Mouse (Mus musculus) midbrain, embryonic 12.5 days (tissue): Measurements from ENCODE around the gene Ostn. TPM values are rescaled to one million over a fixed set of nuclear protein-coding genes. Genes with fewer than 3 reads are reported as not detected.

ENCODE experiments used
- ATAC-seq: fragments of 200-750 bp; cut with Nextera tagmentation; 2 replicates; pipeline ENCODE4 v1.8.0; 2017; ENCODE audit warnings: low read depth, moderate TSS enrichment, moderate library complexity; ENCODE audit not compliant: low FRiP score
- H3K27ac ChIP-seq: fragments of 300-500 bp; sonication (generic); replicated peaks from 2 replicates; pipeline ENCODE4 v1.5.1; 2016; ENCODE audit warnings: mild to moderate bottlenecking
- H3K27me3 ChIP-seq: fragments of 300-500 bp; sonication (generic); 2 replicates; pipeline ENCODE4 v1.6.1; 2016; ENCODE audit warnings: mild to moderate bottlenecking
- H3K36me3 ChIP-seq: fragments of 300-500 bp; sonication (generic); 2 replicates; pipeline ENCODE4 v1.6.1; 2016
- H3K4me1 ChIP-seq: fragments of 300-500 bp; sonication (generic); 2 replicates; pipeline ENCODE4 v1.6.1; 2016
- H3K4me2 ChIP-seq: fragments of 300-500 bp; sonication (generic); replicated peaks from 2 replicates; pipeline ENCODE4 v1.6.1; 2016; ENCODE audit warnings: mild to moderate bottlenecking, moderate library complexity
- H3K4me3 ChIP-seq: fragments of 300-500 bp; sonication (generic); 2 replicates; pipeline ENCODE4 v1.5.1; 2016; ENCODE audit warnings: mild to moderate bottlenecking
- H3K9ac ChIP-seq: fragments of 300-500 bp; sonication (generic); replicated peaks from 2 replicates; pipeline ENCODE4 v1.6.1; 2016; ENCODE audit warnings: mild to moderate bottlenecking, moderate library complexity
- H3K9me3 ChIP-seq: fragments of 300-500 bp; sonication (generic); 2 replicates; pipeline ENCODE4 v1.6.1; 2016; ENCODE audit warnings: mild to moderate bottlenecking
- WGBS: fragments of 180-500 bp; shearing (Covaris S2); methylation state at CpG from one replicate; pipeline ENCODE4 v1.1.7; 2016; 5-methylcytosine and 5-hydroxymethylcytosine counted together
- polyA plus RNA-seq: library from polyadenylated mRNA; unstranded; fragments of >200 nt; fragmentation: Nextera tagmentation; extraction: Ambion mirVana; gene quantifications from 2 replicates; pipeline ENCODE4 v1.2.1, GENCODE M21; 2016

The Ostn gene
- polyA plus RNA-seq, 1 experiment from 2014 or later: not detected

GRCm38 (mm10) chr16:27360059-27360458, 52.8 kb downstream of the Ostn start:
- Histone ChIP-seq H3K4me1 (no peaks in the 10 kb centered on the region), H3K36me3 (no peaks in the 10 kb centered on the region), H3K9ac (no peak overlapping the region), H3K27ac (no peak overlapping the region), H3K4me3 (no peak overlapping the region), H3K4me2 (no peak overlapping the region), H3K27me3 (no peaks in the 10 kb centered on the region), H3K9me3 (no peaks in the 10 kb centered on the region)
- ATAC-seq: no peak
- 91% methylated on average over 1 of the region's 1 CpGs for WGBS

- Histone ChIP-seq H3K4me2 (no peak within 1 kb of the TSS), H3K4me1 (no peaks in the 10 kb centered on the region), H3K36me3 (no peaks in the 10 kb centered on the region), H3K27me3 (no peaks in the 10 kb centered on the region), H3K9ac (no peak within 1 kb of the TSS), H3K9me3 (no peaks in the 10 kb centered on the region), H3K27ac (no peak within 1 kb of the TSS), H3K4me3 (no peak within 1 kb of the TSS)
- no peak for ATAC-seq
- WGBS: 86% methylated on average over 8 of the region's 8 CpGs
Observed at GRCm38 (mm10) chr16:27370191-27370590, 62.9 kb downstream of the Ostn start, which contains the start of gene Uts2b. TSS of gene Uts2b (minus strand) at chr16:27370239.

- Histone ChIP-seq H3K36me3 (no peaks in the 10 kb centered on the region), H3K4me2 (no peak overlapping the region), H3K9ac (no peak overlapping the region), H3K9me3 (no peaks in the 10 kb centered on the region), H3K4me1 (no peaks in the 10 kb centered on the region), H3K27me3 (no peaks in the 10 kb centered on the region), H3K4me3 (no peak overlapping the region), H3K27ac (no peak overlapping the region)
- WGBS: 83% methylated on average over 2 of the region's 2 CpGs
- no peak for ATAC-seq
Observed at GRCm38 (mm10) chr16:27370700-27371099, 63.4 kb downstream of the Ostn start.

- no peaks in the 10 kb centered on the region for H3K27me3 ChIP-seq
- H3K9ac ChIP-seq: no peak overlapping the region
- no peaks in the 10 kb centered on the region for H3K36me3 ChIP-seq
- whole genome bisulfite sequencing: 65% methylated on average over 3 of the region's 3 CpGs
- ATAC-seq: no peak
- H3K9me3 ChIP-seq: no peaks in the 10 kb centered on the region
- no peak overlapping the region for H3K4me3 ChIP-seq
- H3K27ac ChIP-seq: no peak overlapping the region
- no peak overlapping the region for H3K4me2 ChIP-seq
- no peaks in the 10 kb centered on the region for H3K4me1 ChIP-seq
Observed at GRCm38 (mm10) chr16:27374139-27374538, 66.8 kb downstream of the Ostn start.

- H3K9ac ChIP-seq: no peak overlapping the region
- H3K4me2 ChIP-seq: no peak overlapping the region
- no peaks in the 10 kb centered on the region for H3K4me1 ChIP-seq
- no peak overlapping the region for H3K27ac ChIP-seq
- H3K4me3 ChIP-seq: no peak overlapping the region
- H3K36me3 ChIP-seq: no peaks in the 10 kb centered on the region
- H3K27me3 ChIP-seq: no peaks in the 10 kb centered on the region
- no peak for ATAC-seq
- WGBS: 92% methylated on average over 2 of the region's 2 CpGs
- no peaks in the 10 kb centered on the region for H3K9me3 ChIP-seq
Observed at GRCm38 (mm10) chr16:27375318-27375717, 68.0 kb downstream of the Ostn start.

- Histone ChIP-seq H3K4me3 (no peak overlapping the region), H3K27me3 (no peaks in the 10 kb centered on the region), H3K36me3 (no peaks in the 10 kb centered on the region), H3K9me3 (no peaks in the 10 kb centered on the region), H3K4me1 (no peaks in the 10 kb centered on the region), H3K9ac (no peak overlapping the region), H3K4me2 (no peak overlapping the region), H3K27ac (no peak overlapping the region)
- ATAC-seq: no peak
Observed at GRCm38 (mm10) chr16:27376556-27376955, 69.3 kb downstream of the Ostn start.

- Histone ChIP-seq H3K36me3 (no peaks in the 10 kb centered on the region), H3K9ac (no peak overlapping the region), H3K4me1 (no peaks in the 10 kb centered on the region), H3K9me3 (no peaks in the 10 kb centered on the region), H3K4me3 (no peak overlapping the region), H3K27ac (no peak overlapping the region), H3K4me2 (no peak overlapping the region), H3K27me3 (no peaks in the 10 kb centered on the region)
- WGBS: 89% methylated on average over 4 of the region's 4 CpGs
- no peak for ATAC-seq
Observed at GRCm38 (mm10) chr16:27382217-27382616, 74.9 kb downstream of the Ostn start.

GRCm38 (mm10) chr16:27384893-27385603, 77.8 kb downstream of the Ostn start:
- 68% methylated on average over 4 of the region's 4 CpGs for WGBS

GRCm38 (mm10) chr16:27385649-27386048, 78.4 kb downstream of the Ostn start:
- 82% methylated on average over 1 of the region's 1 CpGs for WGBS
- no peak for ATAC-seq
- H3K4me2 ChIP-seq: no peak overlapping the region

More at GRCm38 (mm10) chr16:27384893-27385603, 77.8 kb downstream of the Ostn start:
- ATAC-seq: no peak
- H3K27me3 ChIP-seq: no peaks in the 10 kb centered on the region
- no peaks in the 10 kb centered on the region for H3K9me3 ChIP-seq
- H3K9ac ChIP-seq: no peak overlapping the region
- H3K4me2 ChIP-seq: no peak overlapping the region
- H3K36me3 ChIP-seq: no peaks in the 10 kb centered on the region
- no peak overlapping the region for H3K4me3 ChIP-seq
- no peak overlapping the region for H3K27ac ChIP-seq
- peaks cover 8% of the 10 kb centered on the region for H3K4me1 ChIP-seq

GRCm38 (mm10) chr16:27386850-27387407, 79.6 kb downstream of the Ostn start:
- Histone ChIP-seq H3K9me3 (no peaks in the 10 kb centered on the region), H3K4me1 (peaks cover 21% of the 10 kb centered on the region), H3K27ac (no peak overlapping the region), H3K27me3 (no peaks in the 10 kb centered on the region), H3K9ac (no peak overlapping the region), H3K36me3 (no peaks in the 10 kb centered on the region), H3K4me3 (no peak overlapping the region), H3K4me2 (no peak overlapping the region)
- no peak for ATAC-seq
- 76% methylated on average over 4 of the region's 4 CpGs for WGBS

More at GRCm38 (mm10) chr16:27385649-27386048, 78.4 kb downstream of the Ostn start:
- Histone ChIP-seq H3K27ac (no peak overlapping the region), H3K36me3 (no peaks in the 10 kb centered on the region), H3K27me3 (no peaks in the 10 kb centered on the region), H3K4me3 (no peak overlapping the region), H3K9ac (no peak overlapping the region), H3K9me3 (no peaks in the 10 kb centered on the region), H3K4me1 (peaks cover 14% of the 10 kb centered on the region)

- Histone ChIP-seq H3K4me1 (peaks cover 21% of the 10 kb centered on the region), H3K4me3 (peak overlapping the region; percentile 92), H3K9me3 (no peaks in the 10 kb centered on the region), H3K36me3 (no peaks in the 10 kb centered on the region), H3K27ac (peak overlapping the region; percentile 96; the same call in 1 of the 2 replicates), H3K4me2 (peak overlapping the region; percentile 77), H3K9ac (peak overlapping the region; percentile 95; the same call in 1 of the 2 replicates), H3K27me3 (no peaks in the 10 kb centered on the region)
- ATAC-seq: no peak
- WGBS: 50% methylated on average over 12 of the region's 12 CpGs
Observed at GRCm38 (mm10) chr16:27387634-27388611, 80.6 kb downstream of the Ostn start.
